Mouse (Mus musculus): ENCODE measurements around the gene Traf7. TPM values are rescaled to one million over a fixed set of nuclear protein-coding genes. Genes with fewer than 3 reads are reported as not detected.

The Traf7 gene
- polyA plus RNA-seq, 1 experiment from 2014 or later, result 113 TPM

GRCm38 (mm10) chr17:24507129-24507664, 20.5 kb downstream of the Traf7 start:
- Histone ChIP-seq H3K27ac (ENCODE audit: low read depth, low read length) (no peak overlapping the region), H3K4me2 (ENCODE audit: low read depth, low read length, severe bottlenecking) (no peak overlapping the region), H3K36me3 (ENCODE audit: control insufficient read depth, insufficient read depth, low read length) (peaks cover 17% of the 10 kb centered on the region), H3K27me3 (ENCODE audit: control insufficient read depth, insufficient read depth, low read length) (no peaks in the 10 kb centered on the region), H3K4me3 (ENCODE audit: low read depth, low read length) (no peak overlapping the region), H3K9me3 (ENCODE audit: control insufficient read depth, low read length) (no peaks in the 10 kb centered on the region), H3K4me1 (replicated peaks; ENCODE audit: control insufficient read depth, insufficient read depth, low read length) (no peaks in the 10 kb centered on the region), H3K9ac (ENCODE audit: low read length) (no peak overlapping the region)
- ATAC-seq (replicated peaks; ENCODE audit: low FRiP score), result no peak
- WGBS, result 48% methylated on average over 19 of the region's 19 CpGs
- no peak for DNase-seq (ENCODE audit: low spot score)

GRCm38 (mm10) chr17:24506332-24507070, 21.2 kb downstream of the Traf7 start:
- no peaks in the 10 kb centered on the region for H3K27me3 ChIP-seq (ENCODE audit: control insufficient read depth, insufficient read depth, low read length)
- H3K4me3 ChIP-seq (ENCODE audit: low read depth, low read length), result no peak overlapping the region
- H3K36me3 ChIP-seq (ENCODE audit: control insufficient read depth, insufficient read depth, low read length), result peaks cover 12% of the 10 kb centered on the region
- WGBS, result 29% methylated on average over 36 of the region's 36 CpGs
- H3K27ac ChIP-seq (ENCODE audit: low read depth, low read length), result no peak overlapping the region
- no peak overlapping the region for H3K4me2 ChIP-seq (ENCODE audit: low read depth, low read length, severe bottlenecking)
- DNase-seq (ENCODE audit: low spot score) (no peak), ATAC-seq (replicated peaks; ENCODE audit: low FRiP score) (no peak)
- no peak overlapping the region for H3K9ac ChIP-seq (ENCODE audit: low read length)
- no peaks in the 10 kb centered on the region for H3K4me1 ChIP-seq (replicated peaks; ENCODE audit: control insufficient read depth, insufficient read depth, low read length)
- no peaks in the 10 kb centered on the region for H3K9me3 ChIP-seq (ENCODE audit: control insufficient read depth, low read length)

GRCm38 (mm10) chr17:24505286-24505955, 22.3 kb downstream of the Traf7 start:
- Histone ChIP-seq H3K27ac (ENCODE audit: low read depth, low read length) (no peak overlapping the region), H3K36me3 (ENCODE audit: control insufficient read depth, insufficient read depth, low read length) (peaks cover 7% of the 10 kb centered on the region), H3K4me2 (ENCODE audit: low read depth, low read length, severe bottlenecking) (no peak overlapping the region), H3K27me3 (ENCODE audit: control insufficient read depth, insufficient read depth, low read length) (no peaks in the 10 kb centered on the region), H3K4me3 (ENCODE audit: low read depth, low read length) (no peak overlapping the region), H3K9me3 (ENCODE audit: control insufficient read depth, low read length) (no peaks in the 10 kb centered on the region), H3K4me1 (replicated peaks; ENCODE audit: control insufficient read depth, insufficient read depth, low read length) (no peaks in the 10 kb centered on the region), H3K9ac (ENCODE audit: low read length) (no peak overlapping the region)
- DNase-seq (ENCODE audit: low spot score) (no peak), ATAC-seq (replicated peaks; ENCODE audit: low FRiP score) (no peak)
- WGBS, result 91% methylated on average over 30 of the region's 30 CpGs

GRCm38 (mm10) chr17:24504085-24504484, 23.7 kb downstream of the Traf7 start:
- Histone ChIP-seq H3K36me3 (ENCODE audit: control insufficient read depth, insufficient read depth, low read length) (no peaks in the 10 kb centered on the region; the same call in 1 of the 2 replicates), H3K9me3 (ENCODE audit: control insufficient read depth, low read length) (no peaks in the 10 kb centered on the region), H3K4me3 (ENCODE audit: low read depth, low read length) (no peak overlapping the region), H3K27me3 (ENCODE audit: control insufficient read depth, insufficient read depth, low read length) (no peaks in the 10 kb centered on the region), H3K4me1 (replicated peaks; ENCODE audit: control insufficient read depth, insufficient read depth, low read length) (no peaks in the 10 kb centered on the region), H3K27ac (ENCODE audit: low read depth, low read length) (no peak overlapping the region), H3K4me2 (ENCODE audit: low read depth, low read length, severe bottlenecking) (no peak overlapping the region), H3K9ac (ENCODE audit: low read length) (no peak overlapping the region)
- DNase-seq (ENCODE audit: low spot score), result no peak
- ATAC-seq (replicated peaks; ENCODE audit: low FRiP score), result no peak
- 94% methylated on average over 10 of the region's 10 CpGs for WGBS

- Histone ChIP-seq H3K4me3 (ENCODE audit: low read depth, low read length) (no peak overlapping the region), H3K27me3 (ENCODE audit: control insufficient read depth, insufficient read depth, low read length) (no peaks in the 10 kb centered on the region), H3K4me1 (replicated peaks; ENCODE audit: control insufficient read depth, insufficient read depth, low read length) (no peaks in the 10 kb centered on the region), H3K36me3 (ENCODE audit: control insufficient read depth, insufficient read depth, low read length) (no peaks in the 10 kb centered on the region), H3K27ac (ENCODE audit: low read depth, low read length) (no peak overlapping the region), H3K4me2 (ENCODE audit: low read depth, low read length, severe bottlenecking) (no peak overlapping the region), H3K9me3 (ENCODE audit: control insufficient read depth, low read length) (no peaks in the 10 kb centered on the region), H3K9ac (ENCODE audit: low read length) (no peak overlapping the region)
- no peak for ATAC-seq (replicated peaks; ENCODE audit: low FRiP score)
- DNase-seq (ENCODE audit: low spot score), result no peak
- WGBS, result 35% methylated on average over 11 of the region's 11 CpGs
Observed at GRCm38 (mm10) chr17:24502208-24502607, 25.5 kb downstream of the Traf7 start.

GRCm38 (mm10) chr17:24496026-24496425, 31.7 kb downstream of the Traf7 start:
- Histone ChIP-seq H3K36me3 (ENCODE audit: control insufficient read depth, insufficient read depth, low read length) (no peaks in the 10 kb centered on the region), H3K27me3 (ENCODE audit: control insufficient read depth, insufficient read depth, low read length) (no peaks in the 10 kb centered on the region), H3K4me1 (replicated peaks; ENCODE audit: control insufficient read depth, insufficient read depth, low read length) (no peaks in the 10 kb centered on the region), H3K9me3 (ENCODE audit: control insufficient read depth, low read length) (no peaks in the 10 kb centered on the region), H3K9ac (ENCODE audit: low read length) (no peak overlapping the region), H3K27ac (ENCODE audit: low read depth, low read length) (no peak overlapping the region), H3K4me2 (ENCODE audit: low read depth, low read length, severe bottlenecking) (no peak overlapping the region), H3K4me3 (ENCODE audit: low read depth, low read length) (no peak overlapping the region)
- no peak for ATAC-seq (replicated peaks; ENCODE audit: low FRiP score)
- no peak for DNase-seq (ENCODE audit: low spot score)
- WGBS, result 87% methylated on average over 1 of the region's 1 CpGs

- no peaks in the 10 kb centered on the region for H3K27me3 ChIP-seq (ENCODE audit: control insufficient read depth, insufficient read depth, low read length)
- no peaks in the 10 kb centered on the region for H3K36me3 ChIP-seq (ENCODE audit: control insufficient read depth, insufficient read depth, low read length)
- no peak overlapping the region for H3K9ac ChIP-seq (ENCODE audit: low read length)
- H3K4me2 ChIP-seq (ENCODE audit: low read depth, low read length, severe bottlenecking), result no peak overlapping the region
- H3K9me3 ChIP-seq (ENCODE audit: control insufficient read depth, low read length), result no peaks in the 10 kb centered on the region
- no peaks in the 10 kb centered on the region; the same call in 1 of the 2 replicates for H3K4me1 ChIP-seq (replicated peaks; ENCODE audit: control insufficient read depth, insufficient read depth, low read length)
- 86% methylated on average over 3 of the region's 3 CpGs for WGBS
- no peak for ATAC-seq (replicated peaks; ENCODE audit: low FRiP score)
- H3K4me3 ChIP-seq (ENCODE audit: low read depth, low read length), result no peak overlapping the region
- DNase-seq (ENCODE audit: low spot score), result no peak
- H3K27ac ChIP-seq (ENCODE audit: low read depth, low read length), result no peak overlapping the region
Observed at GRCm38 (mm10) chr17:24495443-24495842, 32.3 kb downstream of the Traf7 start.

GRCm38 (mm10) chr17:24494627-24495335, 33.0 kb downstream of the Traf7 start:
- no peak overlapping the region for H3K27ac ChIP-seq (ENCODE audit: low read depth, low read length)
- no peak overlapping the region for H3K9ac ChIP-seq (ENCODE audit: low read length)
- H3K36me3 ChIP-seq (ENCODE audit: control insufficient read depth, insufficient read depth, low read length), result no peaks in the 10 kb centered on the region
- no peak for ATAC-seq (replicated peaks; ENCODE audit: low FRiP score)
- no peak overlapping the region for H3K4me2 ChIP-seq (ENCODE audit: low read depth, low read length, severe bottlenecking)
- no peaks in the 10 kb centered on the region for H3K27me3 ChIP-seq (ENCODE audit: control insufficient read depth, insufficient read depth, low read length)
- no peak for DNase-seq (ENCODE audit: low spot score)
- H3K4me1 ChIP-seq (replicated peaks; ENCODE audit: control insufficient read depth, insufficient read depth, low read length), result peaks cover 6% of the 10 kb centered on the region
- no peak overlapping the region for H3K4me3 ChIP-seq (ENCODE audit: low read depth, low read length)
- WGBS, result 42% methylated on average over 2 of the region's 2 CpGs
- H3K9me3 ChIP-seq (ENCODE audit: control insufficient read depth, low read length), result no peaks in the 10 kb centered on the region

Measured in forebrain, embryonic 11.5 days (tissue).